Mouse (Mus musculus): ENCODE results near the gene Kif24.

Gene Kif24

DNA sequence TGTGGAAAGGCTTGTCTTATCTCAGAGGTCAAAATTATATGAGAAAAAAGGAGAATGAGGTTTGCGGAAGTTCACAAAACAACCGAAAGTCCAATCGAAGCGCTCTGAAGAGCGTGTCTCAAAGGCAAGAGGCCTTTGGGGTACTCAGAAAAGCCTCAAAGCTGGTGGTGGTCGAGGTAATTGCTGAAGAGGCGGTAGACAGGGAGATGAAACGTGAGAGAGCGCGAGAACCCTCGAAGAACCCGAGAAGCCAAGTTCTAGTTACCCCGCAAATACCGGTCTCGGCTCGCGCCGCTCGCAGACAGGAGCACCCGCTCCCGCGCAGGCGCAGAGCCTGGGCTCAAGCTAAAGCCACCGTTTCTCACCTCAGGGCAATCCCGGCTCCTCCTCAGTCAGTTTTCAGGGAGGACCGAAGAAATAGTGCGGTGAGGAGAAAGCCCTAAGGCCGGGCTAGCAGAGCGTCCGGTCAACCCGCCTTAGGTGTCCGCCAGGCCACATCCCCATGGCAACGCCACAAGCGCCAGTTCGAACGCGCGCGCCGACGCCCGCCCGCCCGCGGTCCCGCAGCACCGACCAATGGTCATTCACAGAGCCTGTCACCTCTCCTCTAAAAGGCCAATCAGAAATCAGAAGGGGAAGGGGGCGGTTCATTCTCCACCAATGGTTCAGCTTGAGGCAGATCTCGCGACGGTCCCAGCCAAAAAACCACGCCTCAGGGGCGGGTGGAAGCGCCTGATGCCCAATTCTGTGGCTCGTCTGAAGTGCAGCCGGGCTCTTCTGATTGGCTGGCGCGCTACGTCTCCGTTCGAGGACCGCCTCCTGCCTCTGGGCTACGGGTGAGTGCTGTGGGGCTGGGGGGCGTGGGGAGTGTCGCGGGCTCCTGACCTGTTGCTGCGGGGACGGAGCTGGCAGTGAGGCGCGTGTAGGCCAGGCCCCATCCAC lies at the start of gene Kif24, which contains the start of gene Nudt2:
Gene Kif24, minus strand, starts transcription at position 543 of the 942 bp plus-strand sequence.
Gene Nudt2, plus strand, starts transcription at position 807 of the 942 bp plus-strand sequence.
- in situ Hi-C loops (cut with MboI, MseI): no loop called here

DNA sequence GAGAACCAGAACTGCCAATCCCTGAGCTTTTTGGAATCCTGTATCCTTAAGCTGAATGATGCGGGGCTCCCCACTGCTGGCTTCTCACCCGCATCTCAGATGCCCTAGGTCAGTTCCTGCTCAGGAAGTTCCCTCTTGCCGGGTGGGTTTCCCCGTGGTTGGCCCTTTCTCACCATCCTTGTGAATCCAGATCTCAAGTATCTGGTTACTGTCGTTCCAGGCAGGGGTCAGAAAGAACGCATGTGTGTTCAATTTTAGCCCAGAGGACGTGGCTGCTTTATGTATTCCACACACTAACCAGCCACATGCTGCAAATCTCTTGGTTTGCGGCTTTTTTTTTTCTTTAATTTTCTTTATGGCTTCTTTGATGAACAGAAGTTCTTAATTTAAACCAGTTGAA lies 49.0 kb upstream of the Kif24 start:
- in situ Hi-C loops (cut with MboI, MseI): loop anchor here in 1 of 2 experiments (5.0 kb wide), 1 partner anchor 54 kb away; the partner anchor contains the start of genes Dnaic1 and Fam219a

GRCm38 (mm10) chr4:41513309-41513708 lies 48.6 kb upstream of the Kif24 start:
- in situ Hi-C loops (cut with MboI, MseI): loop anchor here in 1 of 2 experiments (5.0 kb wide), 1 partner anchor 54 kb away; the partner anchor contains the start of genes Dnaic1 and Fam219a

DNA sequence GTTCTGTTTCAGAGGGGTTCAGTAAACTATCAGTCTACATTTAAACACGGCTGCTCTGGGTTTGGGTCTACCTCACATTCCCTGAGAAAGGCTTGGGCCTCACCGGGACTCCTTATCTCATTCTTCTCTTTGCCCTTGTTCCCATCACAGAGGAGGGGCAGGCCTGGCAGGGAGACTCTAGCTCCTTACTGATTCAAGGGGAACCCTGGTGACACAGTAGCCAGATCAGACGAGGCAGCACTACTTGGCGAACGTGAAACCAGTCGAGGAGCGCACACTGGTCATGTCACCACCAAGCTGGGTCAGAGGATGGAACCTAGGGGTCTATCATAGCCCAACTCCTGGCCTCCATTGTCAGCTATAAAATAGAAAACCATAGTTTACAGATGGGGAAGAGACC lies 43.3 kb upstream of the Kif24 start:
- in situ Hi-C loops (cut with MboI, MseI): no loop called here

DNA sequence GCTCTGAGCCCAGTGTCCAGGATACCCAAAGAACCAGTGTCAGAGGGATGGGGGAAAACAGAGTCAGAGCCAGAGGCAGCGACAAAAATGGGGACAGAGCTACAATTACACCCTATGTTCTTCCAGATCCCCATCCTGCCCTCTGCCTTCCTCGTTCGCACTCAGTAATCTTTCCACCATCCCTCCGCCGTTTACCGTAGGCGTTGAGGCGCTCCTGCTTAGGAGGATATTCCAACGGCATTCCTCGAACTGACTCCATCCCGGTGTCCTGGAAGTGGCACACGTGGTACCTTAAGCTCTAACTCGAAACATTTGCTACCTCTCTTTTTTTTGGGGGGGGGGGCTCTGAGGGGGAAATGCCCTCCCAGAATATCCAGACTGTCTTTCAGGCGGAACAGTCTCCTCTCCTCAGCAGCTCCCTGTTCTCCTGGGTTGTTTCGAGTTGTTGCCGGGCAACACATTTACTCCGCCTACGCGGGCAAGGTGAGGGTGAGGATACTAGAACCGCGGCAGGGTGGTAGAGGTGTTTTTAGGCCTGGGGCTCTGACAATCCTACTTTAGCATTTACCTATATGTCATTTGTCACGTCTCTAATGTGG lies 42.7 kb upstream of the Kif24 start:
- in situ Hi-C loops (cut with MboI, MseI): no loop called here

- in situ Hi-C loops (cut with MboI, MseI): no loop called here
Observed at GRCm38 (mm10) chr4:41506906-41507305, 42.2 kb upstream of the Kif24 start.

- in situ Hi-C loops (cut with MboI, MseI): no loop called here
Observed at GRCm38 (mm10) chr4:41506156-41506555, 41.5 kb upstream of the Kif24 start.

DNA sequence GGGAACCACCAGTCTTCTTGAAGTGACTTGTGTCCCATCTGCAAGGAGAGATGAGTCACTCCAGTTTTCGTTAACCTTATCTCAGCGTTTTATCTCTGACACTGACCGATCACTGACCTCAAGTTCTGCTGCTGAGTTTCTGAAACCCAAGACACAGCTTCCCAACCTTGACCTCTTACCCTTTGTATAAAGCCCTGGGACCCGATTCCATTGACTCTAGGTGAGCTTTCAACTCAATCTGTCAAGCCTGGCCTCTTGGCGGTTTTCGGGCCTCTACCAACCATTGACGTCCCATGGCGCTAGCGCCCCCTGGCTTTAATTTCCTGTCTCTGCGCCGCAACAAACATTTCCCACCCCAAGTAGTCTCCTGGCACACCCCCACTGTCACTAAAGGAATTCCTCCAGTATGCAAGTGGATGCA lies 40.5 kb upstream of the Kif24 start:
- in situ Hi-C loops (cut with MboI, MseI): no loop called here

DNA sequence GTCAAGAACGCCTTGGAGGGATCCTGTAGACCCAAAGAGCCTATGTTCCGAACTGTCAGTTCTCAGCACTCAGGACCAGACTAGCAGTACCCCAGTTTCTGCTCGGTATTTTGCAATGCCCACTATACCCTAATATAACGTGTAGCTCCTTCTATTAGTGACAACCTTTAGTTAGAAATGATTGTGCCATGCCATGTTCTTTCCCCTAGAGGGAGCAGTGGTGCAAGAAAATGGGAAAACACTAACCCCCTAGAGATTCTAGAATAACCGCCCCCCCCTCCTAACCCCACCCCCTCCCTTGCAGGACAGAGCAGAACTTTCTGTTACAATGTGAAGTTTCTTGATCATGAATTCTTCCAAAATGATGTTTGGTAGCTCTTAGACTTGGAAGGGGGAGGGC lies 39.6 kb upstream of the Kif24 start:
- in situ Hi-C loops (cut with MboI, MseI): no loop called here

DNA sequence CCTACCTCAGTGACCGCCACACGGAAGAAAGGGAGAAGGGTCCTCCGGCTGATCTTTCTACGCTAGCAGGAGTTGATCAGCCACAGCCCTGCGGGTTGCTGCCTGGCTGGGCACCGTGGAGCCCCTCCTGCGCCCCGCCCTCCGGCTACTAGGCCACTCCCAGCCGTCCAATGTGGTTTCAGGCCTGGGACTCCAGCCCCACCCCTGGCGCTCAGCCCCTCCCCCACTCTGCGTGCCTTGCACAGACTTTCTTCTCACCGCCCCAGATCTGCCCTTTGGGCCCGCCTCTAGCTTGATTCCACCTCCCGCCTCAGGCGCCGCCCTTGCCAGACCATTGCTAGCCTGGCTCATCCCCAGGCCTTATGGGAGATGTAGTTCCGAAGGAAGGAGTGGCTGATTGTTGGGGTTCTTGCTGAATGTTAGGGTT lies 38.3 kb upstream of the Kif24 start, which contains the start of gene AI464131:
Gene AI464131, minus strand, starts transcription at position 91 of the 427 bp plus-strand sequence.
- in situ Hi-C loops (cut with MboI, MseI): no loop called here

DNA sequence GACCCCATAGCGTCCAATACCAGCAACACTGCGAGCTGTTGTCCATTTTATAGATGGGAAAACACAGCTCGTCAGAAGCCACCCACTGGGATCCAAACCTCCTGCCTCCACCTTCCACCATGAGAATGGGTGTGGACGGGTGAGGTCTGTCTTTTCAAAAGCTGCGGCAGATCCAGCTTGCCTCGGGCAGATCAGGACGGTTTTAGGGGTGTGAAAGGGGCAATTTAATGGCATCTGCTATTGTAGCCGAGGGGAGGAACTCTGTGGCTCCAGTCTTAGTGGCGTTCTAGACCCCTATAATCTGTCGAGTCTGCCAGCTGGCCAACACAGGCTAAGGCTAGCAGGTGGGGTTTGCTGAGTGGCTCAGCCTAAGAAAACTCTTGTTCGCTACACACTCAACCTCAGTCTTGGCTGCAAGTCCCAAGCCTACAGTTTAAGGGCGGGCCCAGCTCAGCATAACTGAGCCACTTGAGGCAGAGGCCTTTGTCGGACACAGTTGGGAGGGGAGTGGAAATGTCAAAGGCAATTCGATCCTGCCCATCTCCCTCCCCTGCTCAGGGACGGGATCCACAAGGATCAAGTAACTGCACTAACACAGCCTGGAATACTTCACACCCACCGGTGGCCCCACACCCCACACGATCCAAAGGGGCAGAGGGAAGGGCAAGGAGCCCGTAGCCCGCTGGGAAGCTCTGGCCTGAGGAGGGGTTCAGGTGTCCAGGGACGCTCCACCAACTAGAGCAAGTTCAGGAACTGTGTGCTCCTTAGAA lies 37.7 kb upstream of the Kif24 start:
- in situ Hi-C loops (cut with MboI, MseI): no loop called here

GRCm38 (mm10) chr4:41500787-41501186 lies 36.1 kb upstream of the Kif24 start:
- in situ Hi-C loops (cut with MboI, MseI): no loop called here

GRCm38 (mm10) chr4:41499619-41500018 lies 34.9 kb upstream of the Kif24 start:
- in situ Hi-C loops (cut with MboI, MseI): no loop called here

DNA sequence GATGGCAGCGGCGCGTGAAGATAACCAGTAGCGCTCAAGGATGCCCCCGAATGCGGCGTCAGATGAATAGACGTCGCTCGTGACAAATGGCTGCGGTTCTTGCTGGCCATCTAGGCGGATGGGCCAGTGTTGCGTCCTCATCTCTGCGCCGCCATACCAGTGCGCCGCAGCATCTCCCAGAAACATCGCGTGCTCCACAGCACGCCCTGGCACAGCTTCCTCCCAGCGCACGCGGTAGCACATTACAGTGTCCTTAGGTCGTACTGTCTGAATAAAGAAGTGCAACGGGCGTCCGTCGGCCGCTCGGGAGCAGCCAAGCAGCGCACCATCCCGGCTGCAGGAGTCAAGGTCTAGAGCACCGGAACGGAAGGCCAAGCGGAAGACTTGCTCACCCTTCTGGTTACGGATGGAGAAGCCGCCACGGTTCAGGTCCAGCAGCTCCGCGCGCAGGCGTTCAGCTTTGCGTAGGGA lies 34.3 kb upstream of the Kif24 start:
- in situ Hi-C loops (cut with MboI, MseI): no loop called here

GRCm38 (mm10) chr4:41497995-41498845 lies 33.5 kb upstream of the Kif24 start:
- in situ Hi-C loops (cut with MboI, MseI): no loop called here

DNA sequence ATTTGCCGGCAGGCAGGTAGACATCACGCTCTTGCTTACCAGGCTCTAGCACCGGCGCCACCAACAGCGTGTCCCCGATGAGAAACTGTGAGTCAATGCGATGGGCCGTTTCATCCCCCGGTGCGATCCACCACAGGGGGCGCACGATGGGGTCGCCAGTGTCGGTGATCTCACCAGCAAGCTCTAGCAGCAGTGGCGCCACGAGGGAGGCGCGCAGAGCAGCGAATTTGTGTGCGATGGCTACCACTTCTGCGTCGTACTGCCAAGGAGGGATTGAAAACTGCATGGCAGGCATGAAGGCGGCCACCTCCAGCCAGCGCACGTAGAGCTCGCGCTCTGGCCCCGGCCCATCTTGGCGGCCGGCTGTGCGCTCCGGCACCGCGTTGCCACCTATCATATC lies 32.9 kb upstream of the Kif24 start:
- in situ Hi-C loops (cut with MboI, MseI): no loop called here

GRCm38 (mm10) chr4:41497046-41497445 lies 32.4 kb upstream of the Kif24 start:
- in situ Hi-C loops (cut with MboI, MseI): no loop called here

GRCm38 (mm10) chr4:41495850-41496249 lies 31.2 kb upstream of the Kif24 start:
- in situ Hi-C loops (cut with MboI, MseI): no loop called here

DNA sequence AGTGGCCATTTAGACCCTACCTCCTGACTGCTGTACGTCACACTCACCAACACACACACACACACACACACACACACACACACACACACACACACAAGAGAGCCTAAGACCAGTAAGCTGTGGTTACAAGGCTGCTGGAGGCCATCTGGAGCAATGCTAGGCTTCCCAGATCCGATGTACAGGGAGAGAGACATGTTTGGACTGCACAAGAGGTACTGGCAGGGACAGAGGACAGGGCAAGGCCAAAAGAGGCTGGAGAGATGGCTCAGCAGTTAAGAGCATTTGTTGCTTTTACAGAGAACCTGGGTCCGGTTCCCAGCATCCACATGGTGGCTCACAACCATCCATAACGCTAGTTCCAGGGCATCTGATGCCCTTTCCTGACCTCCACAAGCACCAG lies 30.4 kb upstream of the Kif24 start:
- in situ Hi-C loops (cut with MboI, MseI): no loop called here

GRCm38 (mm10) chr4:41494378-41494777 lies 29.7 kb upstream of the Kif24 start:
- in situ Hi-C loops (cut with MboI, MseI): no loop called here
